Mouse (Mus musculus): Measurements from ENCODE around the gene Lpar5.

- TF ChIP-seq CEBPB (IDR thresholded peaks at IDR 0.05; ENCODE audit: low read depth) (no peak), CTCF (IDR thresholded peaks at IDR 0.05; ENCODE audit: control insufficient read depth, insufficient read depth, insufficient read length) (no peak), MYOD1 (IDR thresholded peaks at IDR 0.05; ENCODE audit: control insufficient read depth, insufficient read length, low read depth) (no peak), FOSL1 (IDR thresholded peaks at IDR 0.05; ENCODE audit: insufficient read depth, low read length, poor library complexity, severe bottlenecking) (no peak), MAX (IDR thresholded peaks at IDR 0.05) (no peak)
Measured at GRCm38 (mm10) chr6:125098513-125098912, 30.8 kb downstream of the Lpar5 start.
